Mouse (Mus musculus): ENCODE results near the gene Gtf2ird1.

The Gtf2ird1 gene

DNA sequence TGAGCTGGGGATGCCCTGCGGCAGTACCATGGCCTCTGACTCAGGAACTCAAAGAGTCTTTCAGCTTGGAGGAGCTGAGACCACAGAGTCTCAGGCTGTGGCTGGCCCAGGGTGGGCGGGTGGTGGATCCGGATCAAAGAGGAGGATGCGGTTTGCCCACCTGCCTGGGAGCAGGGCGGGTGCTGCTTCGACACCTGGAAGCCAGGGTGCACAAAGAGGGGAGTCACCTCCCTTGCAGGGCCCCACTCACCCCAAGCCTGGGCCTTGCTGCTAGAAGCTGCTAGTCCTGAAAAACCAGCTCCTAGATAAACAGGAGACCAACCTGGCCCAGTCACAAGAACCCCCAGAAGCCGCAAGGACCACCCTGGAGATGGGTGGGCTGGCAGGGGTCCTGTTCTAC is 12.0 kb downstream of the Gtf2ird1 start:
- DNase-seq (ENCODE audit: low spot score), result no peak

DNA sequence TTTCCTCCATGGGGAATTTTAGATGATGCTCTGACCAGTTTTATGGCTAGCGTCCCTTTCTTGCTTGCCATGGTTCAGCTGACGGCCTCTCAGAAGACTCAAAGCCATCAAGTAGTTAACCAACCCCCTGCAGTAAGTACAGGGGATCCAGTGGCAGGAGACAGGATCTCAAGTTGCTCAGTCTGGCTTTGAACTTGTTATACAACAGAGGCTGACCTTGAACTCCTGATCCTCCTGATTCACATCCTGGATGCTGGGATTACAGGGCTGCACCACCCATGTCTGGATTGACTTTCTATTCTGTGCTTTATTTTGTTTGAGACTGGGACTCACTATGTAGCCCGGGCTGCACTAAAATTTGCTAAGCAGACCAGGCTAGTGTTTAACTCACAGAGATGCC is 14.4 kb downstream of the Gtf2ird1 start:
- no peak for DNase-seq (ENCODE audit: low spot score)

DNA sequence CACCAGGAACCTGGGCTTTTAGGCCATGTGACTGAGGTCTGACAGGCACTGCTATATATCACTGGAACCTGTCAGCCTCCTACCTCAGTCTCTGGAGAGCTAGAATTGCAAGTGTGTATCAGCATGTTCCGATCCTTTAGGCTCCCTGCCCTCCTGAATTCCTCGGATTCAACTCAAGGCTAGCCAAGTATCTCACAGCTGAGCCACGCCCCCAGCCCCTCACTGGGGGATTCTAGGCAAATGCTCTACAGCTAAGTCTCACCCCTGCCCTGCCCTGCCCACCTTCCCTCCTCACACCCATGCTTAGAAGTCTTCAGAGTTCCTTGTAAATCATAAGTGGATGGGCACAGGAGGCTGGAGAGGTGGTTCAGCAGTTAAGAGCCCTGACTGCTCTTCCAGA is 15.4 kb downstream of the Gtf2ird1 start:
- no peak for DNase-seq (ENCODE audit: low spot score)

DNA sequence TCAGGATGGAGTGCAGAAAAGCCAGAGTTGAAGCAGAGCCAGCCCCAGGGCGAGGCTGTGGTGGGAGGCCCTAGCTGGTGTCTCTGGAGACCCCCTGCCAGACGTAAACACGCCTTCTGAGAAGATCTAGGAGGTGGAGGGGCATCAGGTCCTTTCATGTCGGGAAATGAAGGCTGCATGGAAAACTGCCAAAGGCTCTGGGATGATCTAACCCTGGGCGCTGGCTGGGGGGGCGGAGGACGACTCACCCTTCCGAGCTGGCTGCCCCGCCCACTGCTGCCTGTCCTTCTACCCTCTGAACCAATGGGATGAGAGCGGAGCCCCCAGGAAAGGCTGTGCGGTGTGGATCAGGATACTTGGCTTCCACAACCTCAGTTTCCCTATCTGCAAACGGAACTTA is 16.4 kb downstream of the Gtf2ird1 start:
- peak; percentile 45 for DNase-seq (ENCODE audit: low spot score)

DNA sequence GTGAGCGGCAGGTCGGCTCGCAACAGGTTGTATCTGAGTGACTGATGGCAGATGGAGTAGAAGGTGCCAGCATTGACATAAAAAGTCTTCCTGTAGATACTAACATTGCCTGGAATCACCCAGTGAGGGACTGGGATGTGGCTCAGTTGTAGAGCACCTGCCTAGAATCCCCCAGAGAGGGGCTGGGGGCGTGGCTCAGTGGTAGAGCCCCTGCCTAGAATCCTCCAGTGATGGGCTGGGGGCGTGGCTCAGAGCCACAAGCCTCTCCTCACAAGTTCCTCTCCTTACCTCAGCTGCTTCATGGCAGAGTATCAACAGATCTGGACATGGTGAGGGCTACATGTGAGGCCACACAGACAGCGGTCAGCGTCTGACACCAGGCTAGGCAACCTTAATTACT is 17.0 kb downstream of the Gtf2ird1 start:
- no peak for DNase-seq (ENCODE audit: low spot score)

DNA sequence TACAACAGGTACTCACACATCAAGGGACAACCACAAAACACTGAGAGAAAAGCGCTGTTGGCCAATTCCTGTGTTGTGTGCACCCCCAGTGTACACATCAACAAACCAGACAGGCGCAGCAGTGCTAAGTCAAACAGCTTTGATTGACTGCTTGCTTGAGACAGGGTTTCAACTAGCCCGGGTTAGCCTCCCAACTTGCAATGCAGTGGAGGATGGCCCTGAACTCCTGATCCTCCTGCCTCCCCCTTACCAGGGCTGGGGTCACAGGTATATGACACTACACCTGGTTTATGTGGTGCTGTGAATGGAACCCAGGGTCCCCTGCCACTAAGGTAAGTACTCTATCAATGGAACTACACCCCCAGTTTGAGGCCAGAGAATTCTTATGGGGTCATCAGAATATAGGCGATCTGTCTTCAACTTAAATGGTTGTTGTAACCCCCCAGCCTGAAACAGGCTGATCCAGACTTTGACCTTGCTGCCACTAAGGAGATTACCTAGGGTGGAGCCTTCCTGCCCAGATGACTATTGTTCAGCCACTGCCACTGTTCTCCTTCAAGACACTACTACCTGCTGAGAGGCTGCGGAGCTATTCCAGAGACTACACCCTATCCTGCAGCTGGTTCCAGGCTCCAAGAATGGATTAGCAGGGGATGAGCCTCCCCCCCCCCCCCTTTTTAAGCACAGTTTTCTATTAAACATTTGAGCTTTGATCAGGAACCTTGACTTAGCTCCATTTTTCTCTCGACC is 17.7 kb downstream of the Gtf2ird1 start:
- DNase-seq (ENCODE audit: low spot score), result no peak

DNA sequence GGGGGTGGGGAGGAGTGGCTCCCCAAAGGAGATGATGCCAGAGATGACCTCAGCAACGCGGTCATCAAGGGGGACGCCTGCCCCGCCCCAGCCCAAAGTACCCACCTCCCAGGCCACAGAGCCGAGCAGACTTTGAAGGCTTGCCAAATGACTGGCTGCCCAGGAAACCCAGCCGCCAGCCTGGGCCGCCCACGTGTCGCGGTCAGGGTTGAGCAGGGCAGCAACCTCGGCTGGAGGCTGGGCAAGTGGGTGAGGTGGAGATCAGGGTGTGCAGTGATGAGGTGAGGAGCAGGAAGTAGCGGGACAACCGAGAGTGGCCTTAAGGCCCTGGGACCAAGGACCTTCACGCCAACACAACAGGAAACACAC is 19.1 kb downstream of the Gtf2ird1 start:
- DNase-seq (ENCODE audit: low spot score), result peak; percentile 27

DNA sequence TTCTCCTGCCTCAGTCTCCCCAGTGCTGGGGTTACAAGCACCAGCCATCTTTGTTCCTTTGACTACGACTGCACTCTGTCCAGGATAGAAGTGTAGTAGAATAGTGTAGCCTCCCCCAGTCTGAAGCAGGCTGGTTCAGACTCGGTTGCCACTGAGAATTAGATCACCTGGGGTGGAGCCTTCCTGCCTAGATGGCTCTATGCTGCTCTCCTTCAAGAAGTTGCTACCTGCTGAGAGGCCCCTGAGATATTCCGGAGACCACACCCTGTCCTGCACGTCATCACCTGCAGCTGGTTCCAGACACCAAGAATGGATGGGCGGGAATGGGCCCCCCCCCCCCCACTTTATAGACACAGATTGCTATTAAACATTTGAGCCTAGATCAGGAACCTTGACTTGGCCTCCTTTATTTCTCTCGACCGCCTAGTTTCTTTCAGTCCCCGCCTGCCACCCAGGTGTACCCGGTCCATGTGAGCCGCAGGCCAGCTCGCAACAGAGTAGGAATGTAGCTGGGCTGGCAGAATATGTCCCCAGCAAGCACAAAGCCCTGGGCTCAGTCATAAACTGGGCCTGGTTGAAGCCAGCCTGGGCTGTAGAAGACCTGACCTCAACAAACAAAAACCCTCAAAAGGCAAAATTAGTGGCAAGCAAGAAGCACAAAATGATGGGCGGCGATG is 19.6 kb downstream of the Gtf2ird1 start:
- DNase-seq (ENCODE audit: low spot score), result no peak

DNA sequence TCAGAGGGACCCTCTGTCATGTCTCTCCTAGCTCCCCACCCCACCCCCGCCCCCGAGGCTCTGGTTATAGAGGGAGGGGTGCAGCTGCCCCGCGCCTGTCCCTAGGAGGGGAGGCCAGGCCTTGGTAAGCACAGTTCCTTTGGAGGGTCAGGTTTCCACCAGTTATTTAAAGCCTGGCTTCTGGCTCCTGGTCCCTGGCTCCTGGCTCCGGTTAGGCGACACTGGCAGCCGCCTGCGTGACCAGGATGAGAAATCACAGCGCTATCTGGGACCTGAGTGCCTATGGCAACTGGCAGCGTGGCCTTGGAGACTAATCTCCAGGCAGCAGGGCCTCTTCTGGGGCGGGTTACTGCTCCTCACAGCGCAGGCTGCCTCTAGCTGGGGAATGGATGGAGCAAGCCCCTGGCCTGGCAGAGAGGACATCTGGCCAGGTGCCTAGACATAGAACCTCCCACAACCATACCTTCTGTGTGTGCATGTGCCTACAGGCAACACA is 20.6 kb downstream of the Gtf2ird1 start:
- DNase-seq (ENCODE audit: low spot score), result no peak

DNA sequence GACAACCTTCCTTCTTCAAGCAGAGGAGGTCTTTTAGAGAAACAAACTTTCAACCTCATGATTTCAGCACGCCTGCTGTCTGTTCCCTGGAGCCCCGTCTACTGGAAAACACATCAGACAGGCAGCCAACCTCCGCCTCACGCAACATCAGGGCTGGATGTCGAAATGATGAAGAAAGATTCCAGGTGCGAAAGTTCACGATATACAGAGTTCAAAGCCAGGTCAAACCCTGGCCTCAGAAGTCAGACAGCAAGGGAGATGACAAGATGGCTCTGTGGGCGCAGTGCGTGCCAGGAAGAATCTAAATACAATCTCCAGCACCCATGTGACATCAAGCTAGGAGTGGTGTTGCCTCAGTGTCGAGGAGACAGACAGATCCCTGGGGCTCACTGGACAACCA is 23.4 kb downstream of the Gtf2ird1 start:
- DNase-seq (ENCODE audit: low spot score), result no peak

DNA sequence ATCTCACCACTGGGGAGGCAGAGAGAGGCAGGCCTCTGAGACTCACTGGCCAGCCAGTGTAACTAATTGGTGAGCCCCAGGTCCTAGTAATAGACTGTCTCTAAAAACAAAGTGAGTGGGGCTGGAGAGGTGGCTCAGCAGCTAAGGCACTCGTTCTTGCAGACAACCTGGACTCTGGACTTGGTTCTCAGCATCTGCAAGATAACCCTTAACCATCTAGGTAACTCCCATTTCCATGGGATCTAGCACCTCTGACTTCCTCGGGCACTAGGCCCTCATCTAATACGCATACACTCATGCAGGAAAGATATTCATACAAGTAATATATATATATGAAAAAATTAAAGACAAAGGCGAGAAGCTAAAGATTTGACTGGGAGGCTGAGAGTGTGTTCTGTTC is 26.4 kb downstream of the Gtf2ird1 start:
- no peak for DNase-seq (ENCODE audit: low spot score)

DNA sequence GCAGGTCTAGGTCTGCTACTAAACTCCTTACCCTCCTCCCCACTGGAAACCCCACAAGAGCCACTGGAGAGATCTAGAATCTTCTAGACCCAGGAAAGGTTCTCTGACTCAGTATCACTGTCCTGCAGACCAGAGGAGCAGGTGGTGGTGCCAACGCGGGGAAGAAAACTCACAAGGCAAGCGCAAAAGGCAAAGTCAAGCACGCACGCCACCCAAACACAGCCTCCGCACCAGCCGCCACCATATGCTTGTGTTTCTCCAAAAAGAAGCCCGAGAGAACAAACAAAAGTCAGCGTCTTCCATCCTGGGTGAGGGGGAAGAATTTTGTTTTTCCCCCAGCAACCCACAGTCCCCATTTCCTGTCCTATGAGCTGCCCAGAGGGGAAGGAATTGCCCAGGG is 28.9 kb downstream of the Gtf2ird1 start:
- DNase-seq (ENCODE audit: low spot score), result no peak

DNA sequence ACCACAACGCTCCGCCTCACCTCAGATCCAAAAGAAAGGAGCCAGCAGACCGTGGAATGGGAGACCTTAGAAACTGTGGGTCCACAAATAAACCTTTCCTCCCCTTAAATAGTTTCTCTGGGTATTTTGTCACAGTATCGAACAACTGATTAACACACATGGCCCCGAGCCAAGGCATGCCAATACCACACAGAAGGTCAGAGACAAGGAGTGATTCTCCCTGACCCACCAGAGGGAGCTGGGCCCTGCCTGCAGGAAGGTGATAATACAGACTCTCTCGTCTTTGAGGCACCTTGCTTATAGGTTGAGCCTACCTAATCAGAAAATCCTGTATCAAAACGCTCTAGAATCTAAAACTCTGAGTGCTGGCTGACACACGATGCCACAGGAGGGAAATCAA is 30.9 kb downstream of the Gtf2ird1 start:
- no peak for DNase-seq (ENCODE audit: low spot score)

DNA sequence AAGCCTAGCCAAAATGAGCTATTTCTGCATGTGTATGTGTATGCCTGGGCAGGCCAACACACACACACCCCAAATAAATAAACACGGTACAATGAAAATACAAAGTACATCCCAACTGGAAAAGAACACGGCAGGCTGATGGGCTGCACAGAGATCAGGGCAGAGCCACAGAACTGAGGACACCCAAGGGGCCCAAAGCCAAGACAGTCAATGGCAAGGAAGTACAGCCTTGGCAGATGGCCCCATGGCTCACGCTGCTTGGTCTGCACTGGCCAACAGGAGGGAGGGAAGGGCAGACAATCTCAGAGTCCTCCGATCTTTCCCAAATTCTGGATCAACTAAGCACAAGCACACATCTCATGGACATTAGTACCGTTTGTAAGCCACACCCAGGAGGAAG is 32.6 kb downstream of the Gtf2ird1 start:
- DNase-seq (ENCODE audit: low spot score), result no peak

DNA sequence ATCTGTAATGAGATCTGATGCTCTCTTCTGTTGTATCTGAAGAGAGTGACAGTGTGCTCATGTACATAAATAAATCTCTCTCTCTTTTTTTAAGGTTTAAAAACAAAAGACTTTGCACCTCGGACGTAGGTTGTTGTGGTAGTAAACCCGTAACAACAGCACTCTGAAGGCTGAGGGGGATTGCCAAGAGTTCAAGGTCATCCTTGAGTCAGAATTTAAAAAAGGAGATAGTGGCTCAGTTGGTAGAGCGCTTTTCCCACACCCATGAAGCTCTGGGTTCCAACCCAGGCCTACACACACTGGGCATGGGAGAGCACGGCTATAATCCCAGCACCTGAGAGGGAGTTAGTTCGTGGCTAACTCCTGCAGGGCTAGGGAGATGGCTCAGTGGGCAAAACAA is 33.1 kb downstream of the Gtf2ird1 start:
- no peak for DNase-seq (ENCODE audit: low spot score)

DNA sequence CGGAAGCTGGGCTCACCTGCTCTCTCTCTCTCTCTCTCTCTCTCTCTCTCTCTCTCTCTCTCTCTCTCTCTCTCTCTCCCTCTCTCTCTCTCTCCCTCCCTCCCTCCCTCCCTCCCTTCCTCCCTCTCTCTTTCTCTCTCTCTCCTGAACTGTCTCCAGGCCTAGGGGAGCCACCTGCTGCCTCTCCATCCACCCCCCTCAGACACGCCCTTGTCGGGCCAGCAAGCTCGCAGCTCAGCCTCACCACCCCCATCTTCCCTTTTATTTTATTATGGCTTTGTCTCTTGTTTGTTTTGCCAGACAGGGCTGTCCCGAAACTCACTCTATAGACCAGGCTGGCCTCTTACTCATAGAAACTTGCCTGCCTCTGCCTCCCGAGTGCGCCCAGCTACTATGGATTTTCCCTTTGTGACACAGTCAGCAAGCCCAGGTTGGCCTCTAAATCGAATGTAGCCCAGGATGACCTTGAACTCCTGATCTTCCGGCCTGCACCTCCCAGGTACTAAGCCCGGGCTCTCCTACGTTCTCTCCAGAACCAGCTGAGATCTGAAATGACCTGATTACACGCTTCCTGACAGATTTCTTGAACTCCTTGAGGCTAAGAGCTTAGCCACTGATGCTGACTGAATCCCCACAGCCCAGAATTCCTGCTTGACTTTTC is 34.1 kb downstream of the Gtf2ird1 start:
- no peak for DNase-seq (ENCODE audit: low spot score)

DNA sequence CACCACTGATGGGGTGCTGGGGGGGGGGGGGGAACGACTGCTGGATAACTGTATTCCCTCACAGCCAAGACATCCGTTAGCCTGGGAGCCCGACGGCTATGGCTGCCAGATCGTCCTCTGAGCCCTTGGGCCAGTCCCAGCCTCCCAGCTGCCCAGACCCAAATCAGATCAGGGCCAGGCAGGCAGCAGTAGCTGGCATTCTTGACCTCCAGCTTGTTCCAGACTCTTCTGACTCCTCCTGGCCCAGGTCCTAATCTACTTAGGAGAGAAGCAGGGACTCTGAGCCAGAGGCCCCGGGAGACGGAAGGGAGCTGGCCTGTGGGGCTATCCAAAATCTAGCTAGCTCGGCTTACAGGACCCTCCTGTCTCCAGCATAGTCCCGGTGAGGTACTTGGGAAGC is 35.5 kb downstream of the Gtf2ird1 start:
- no peak for DNase-seq (ENCODE audit: low spot score)

DNA sequence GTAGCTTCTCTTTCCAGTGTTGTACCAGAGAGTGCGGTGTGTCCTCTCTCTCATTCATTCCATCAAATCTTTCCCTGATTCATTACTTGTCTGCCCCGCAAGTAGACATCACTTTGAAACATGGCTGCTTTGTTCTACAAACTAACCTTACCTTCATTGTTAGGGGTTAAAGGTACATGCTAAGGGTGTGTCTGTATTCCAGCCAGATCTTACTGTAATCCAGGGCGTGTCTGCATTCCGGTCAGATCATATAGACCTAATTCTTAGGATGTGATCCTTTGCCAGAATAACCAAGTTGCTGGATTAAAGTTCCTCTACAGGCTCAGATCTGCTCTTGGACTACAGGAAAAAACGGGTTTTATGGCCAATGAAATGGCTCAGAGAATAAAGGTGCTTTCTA is 36.8 kb downstream of the Gtf2ird1 start:
- DNase-seq (ENCODE audit: low spot score), result no peak

DNA sequence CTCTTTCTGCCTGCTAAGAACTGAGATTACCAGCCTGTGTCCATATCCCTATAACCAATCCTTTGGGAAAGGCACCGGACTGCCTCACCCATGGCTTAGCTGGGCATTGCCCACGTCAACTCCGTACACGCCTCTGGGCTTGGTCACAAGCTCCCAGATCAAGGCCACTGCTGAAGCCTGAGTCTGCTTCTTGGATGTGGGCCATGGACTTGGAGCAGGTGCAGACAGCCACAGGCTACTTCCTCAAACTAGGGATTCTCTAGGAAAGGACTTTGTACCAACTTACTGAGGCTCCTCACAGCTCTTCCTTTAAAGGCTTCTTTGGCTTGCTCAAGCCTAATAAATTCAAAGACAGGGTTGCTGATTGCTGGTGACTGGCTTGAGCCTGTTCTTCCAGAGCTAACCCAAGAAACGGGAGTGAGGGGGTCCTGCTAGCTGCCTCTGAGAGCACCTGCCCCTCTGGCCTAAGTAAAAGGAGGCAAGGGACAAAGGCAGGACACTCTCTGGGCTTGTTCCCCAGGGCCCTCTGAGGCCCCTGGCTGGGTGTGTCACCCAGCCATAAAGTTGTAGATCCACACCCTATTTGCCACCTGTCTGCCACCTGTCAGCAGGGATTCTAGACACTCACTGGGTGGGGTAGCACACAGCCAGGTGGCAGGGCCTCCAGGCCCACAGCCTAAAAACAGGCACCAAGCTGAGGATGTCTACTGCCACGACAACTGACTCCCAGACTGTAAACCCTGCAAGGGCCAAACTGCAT is 38.0 kb downstream of the Gtf2ird1 start:
- DNase-seq (ENCODE audit: low spot score), result no peak

DNA sequence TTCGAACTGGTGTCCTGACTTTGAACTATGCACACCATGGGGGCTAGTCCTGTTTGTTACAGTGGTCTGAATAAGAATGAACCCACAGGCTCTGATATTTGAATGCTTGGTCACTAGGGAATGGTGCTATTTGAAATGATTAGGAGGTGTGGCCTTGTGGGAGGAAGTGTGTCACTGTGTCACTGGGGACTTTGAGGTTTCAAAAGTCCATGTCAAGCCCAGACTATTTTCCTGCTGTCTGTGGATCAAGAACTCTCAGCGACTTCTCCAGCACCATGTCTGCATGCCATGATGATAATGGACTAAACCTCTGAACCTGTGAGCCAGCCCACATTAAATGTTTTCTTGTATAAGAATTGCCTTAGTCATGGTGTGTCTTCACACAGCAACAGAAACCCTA is 44.2 kb downstream of the Gtf2ird1 start:
- no peak for DNase-seq (ENCODE audit: low spot score)

DNA sequence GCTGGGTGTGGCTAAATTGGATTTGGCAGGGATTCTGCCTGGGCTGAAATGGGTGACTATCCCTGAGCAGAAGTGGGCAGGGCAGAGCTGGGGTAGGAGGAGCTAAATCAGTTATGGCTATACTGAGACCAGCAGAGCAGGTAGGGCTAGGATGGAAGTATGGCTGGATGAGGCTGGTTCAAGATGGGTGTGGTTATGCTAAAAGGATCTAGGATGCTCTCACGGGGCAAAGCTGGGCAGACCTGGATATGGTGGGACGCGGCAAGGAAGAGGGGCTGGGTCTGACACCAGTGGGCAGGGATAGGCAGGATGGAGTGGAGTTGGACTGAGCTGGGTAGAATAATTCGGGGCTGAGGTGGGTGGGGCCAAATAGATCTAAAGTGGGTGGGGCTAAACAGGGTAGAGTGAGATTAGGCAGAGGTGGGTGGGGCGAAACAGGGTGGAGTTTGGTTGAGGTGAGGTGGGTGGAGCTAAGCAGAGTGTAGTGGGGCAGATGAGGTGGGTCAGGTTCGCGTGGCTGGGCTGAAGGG is 46.1 kb downstream of the Gtf2ird1 start:
- no peak for DNase-seq (ENCODE audit: low spot score)

DNA sequence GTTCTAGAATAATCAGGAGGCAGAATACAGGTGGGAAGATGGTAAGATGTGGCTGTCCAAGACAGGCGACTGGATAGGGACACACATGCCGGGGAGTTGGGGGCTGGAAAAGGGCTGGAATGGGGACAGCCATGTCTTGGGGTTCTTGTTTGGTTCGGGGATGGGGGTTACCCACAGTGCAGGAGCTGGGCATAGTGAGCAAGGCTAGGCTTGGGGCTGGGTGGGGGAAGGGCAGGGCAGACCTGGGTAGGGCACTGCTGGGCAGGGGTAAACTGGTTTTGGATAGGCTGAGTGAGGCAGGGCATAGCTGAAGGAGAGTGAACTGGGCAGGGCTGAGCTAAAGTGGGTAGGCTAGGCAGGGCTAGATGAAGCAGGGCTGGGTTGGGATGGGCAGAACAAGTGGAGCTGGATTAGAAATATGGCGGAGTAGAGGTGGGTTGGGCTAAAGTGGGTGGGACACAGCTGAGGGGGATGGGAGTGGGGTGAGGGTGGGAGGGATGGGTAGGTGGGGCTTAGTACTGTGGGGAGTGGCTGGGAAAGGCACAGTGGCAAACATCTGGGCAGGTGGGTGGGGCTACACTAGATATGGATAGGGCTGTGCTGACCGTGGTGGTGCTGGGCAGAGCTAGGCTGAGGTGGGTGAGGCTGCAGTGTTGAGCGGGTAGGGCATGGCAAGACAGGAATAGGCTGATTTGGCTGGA is 46.8 kb downstream of the Gtf2ird1 start:
- DNase-seq (ENCODE audit: low spot score), result no peak
